16 mouse cellular contexts compared by ENCODE assay signal in the genomic region with DNA sequence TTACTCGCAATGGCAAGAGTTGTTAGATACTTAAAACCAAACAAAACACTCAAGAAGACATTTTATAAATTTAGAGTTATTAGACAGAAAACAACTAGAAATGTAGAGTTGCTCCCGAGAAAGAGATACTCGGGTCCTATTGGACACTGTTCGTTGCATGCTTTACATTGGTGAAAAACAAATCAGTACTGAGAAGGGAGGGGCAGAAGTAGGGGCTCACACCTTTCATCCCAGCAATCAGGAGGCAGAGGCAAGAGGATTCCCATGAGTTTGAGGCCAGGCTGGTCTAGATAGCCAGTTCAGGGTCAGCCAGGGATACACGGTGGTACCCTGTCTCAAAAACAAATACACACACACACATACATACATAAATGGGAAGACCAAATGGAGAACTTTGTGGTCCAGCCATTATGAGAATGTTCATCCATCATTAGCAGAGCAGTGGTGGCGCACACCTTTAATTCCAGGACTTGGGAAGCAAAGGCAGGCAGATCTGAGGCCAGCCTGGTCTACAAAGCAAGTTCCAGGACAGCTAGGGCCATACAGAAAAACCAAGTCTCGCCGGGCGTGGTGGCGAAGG.
"Had no signal": no experiment of that assay in that cellular context is flagged by ENCODE, and none has a peak within 500 bp of the region (broad histone marks: within the 10 kb centered on the region; RNA-seq: fewer than 3 reads in every experiment).

No protein-coding gene starts in this region.

- H3K27me3 ChIP-seq: neural tube, embryonic 13.5 days; neural tube, embryonic 15.5 days; stomach, embryonic 15.5 days had no signal

- H3K4me3 ChIP-seq: neural tube, embryonic 13.5 days; neural tube, embryonic 15.5 days; stomach, embryonic 15.5 days had no signal

- H3K27ac ChIP-seq: neural tube, embryonic 13.5 days; neural tube, embryonic 15.5 days; stomach, embryonic 15.5 days; stomach, postnatal 0 days had no signal

- H3K4me2 ChIP-seq: neural tube, embryonic 13.5 days; neural tube, embryonic 15.5 days; stomach, embryonic 15.5 days had no signal

- H3K4me1 ChIP-seq: neural tube, embryonic 13.5 days; neural tube, embryonic 15.5 days; stomach, embryonic 15.5 days had no signal

- H3K9ac ChIP-seq: neural tube, embryonic 13.5 days; neural tube, embryonic 15.5 days; stomach, embryonic 15.5 days had no signal

- DNase-seq: retina, postnatal 1 day; right cerebral cortex, adult 18-20 months; right cerebral cortex, postnatal 14 days; right cerebral cortex, postnatal 25 days; right cerebral cortex, postnatal 4 days; spleen, adult 18-20 months; thymus, adult 18-20 months; thymus, adult 2 months; thymus, postnatal 14 days; thymus, postnatal 25 days; thymus, postnatal 36 days; thymus, postnatal 4 days had no signal

- H3K9me3 ChIP-seq: neural tube, embryonic 13.5 days; neural tube, embryonic 15.5 days; stomach, embryonic 15.5 days had no signal
